ENCODE assay signal across 16 mouse cellular contexts in genomic region chr4:132904071-132904470, GRCm38 (mm10). TPM values are rescaled to one million over a fixed set of nuclear protein-coding genes. Genes with fewer than 3 reads are reported as not detected.
DNase-seq lines count a peak whose midpoint lies in the region; ATAC-seq and TF ChIP-seq lines count a peak whose summit lies in the region.
"Had no signal": no experiment of that assay in that cellular context is flagged by ENCODE, and none has a peak within 500 bp of the region (broad histone marks: within the 10 kb centered on the region; RNA-seq: fewer than 3 reads in every experiment).

No protein-coding gene starts in this region.

- peaks cover 21% of the 10 kb centered on the region for H3K36me3 ChIP-seq in intestine, embryonic 15.5 days
- H3K36me3 ChIP-seq in intestine, embryonic 16.5 days (ENCODE audit: control insufficient read depth, insufficient read depth, low read length) = peaks cover 4% of the 10 kb centered on the region; the same call in 1 of the 2 replicates
- H3K36me3 ChIP-seq in liver, postnatal 0 days (replicated peaks; ENCODE audit: insufficient read depth, low read length) = peaks cover 36% of the 10 kb centered on the region

- no peaks in the 10 kb centered on the region for H3K9me3 ChIP-seq in intestine, embryonic 15.5 days
- no peaks in the 10 kb centered on the region for H3K9me3 ChIP-seq in intestine, embryonic 16.5 days (ENCODE audit: control insufficient read depth, low read length)
- no peaks in the 10 kb centered on the region for H3K9me3 ChIP-seq in liver, postnatal 0 days (ENCODE audit: low read length)
- H3K9me3 ChIP-seq: heart, embryonic 13.5 days; hindbrain, embryonic 10.5 days; liver, embryonic 13.5 days had no signal

- peak overlapping the region; percentile 48; the same call in 1 of the 2 replicates for H3K27ac ChIP-seq in intestine, embryonic 15.5 days
- no peak overlapping the region for H3K27ac ChIP-seq in intestine, embryonic 16.5 days (ENCODE audit: low read length)
- peak overlapping the region; percentile 29; the same call in 1 of the 2 replicates for H3K27ac ChIP-seq in liver, postnatal 0 days (ENCODE audit: low read depth)
- H3K27ac ChIP-seq: hindbrain, embryonic 10.5 days; liver, embryonic 13.5 days had no signal

- TF ChIP-seq EP300 in liver, postnatal 0 days (IDR thresholded peaks at IDR 0.05; ENCODE audit: low read depth) = no peak

- peaks cover 2% of the 10 kb centered on the region; the same call in 1 of the 2 replicates for H3K4me1 ChIP-seq in intestine, embryonic 15.5 days (replicated peaks)
- H3K4me1 ChIP-seq in intestine, embryonic 16.5 days (ENCODE audit: control insufficient read depth, insufficient read depth, low read length) = no peaks in the 10 kb centered on the region
- H3K4me1 ChIP-seq in liver, postnatal 0 days (ENCODE audit: insufficient read depth) = no peaks in the 10 kb centered on the region; the same call in 1 of the 2 replicates
- H3K4me1 ChIP-seq: hindbrain, embryonic 10.5 days had no signal

- no peak overlapping the region for H3K9ac ChIP-seq in intestine, embryonic 15.5 days
- no peak overlapping the region for H3K9ac ChIP-seq in intestine, embryonic 16.5 days (ENCODE audit: low read depth, low read length)
- no peak overlapping the region for H3K9ac ChIP-seq in liver, postnatal 0 days (replicated peaks)
- H3K9ac ChIP-seq: heart, embryonic 13.5 days; liver, embryonic 13.5 days had no signal

- H3K4me3 ChIP-seq in intestine, embryonic 15.5 days (replicated peaks) = no peak overlapping the region
- H3K4me3 ChIP-seq in intestine, embryonic 16.5 days (ENCODE audit: low read length) = no peak overlapping the region
- no peak overlapping the region for H3K4me3 ChIP-seq in liver, postnatal 0 days (ENCODE audit: low read depth, low read length)
- H3K4me3 ChIP-seq: heart, embryonic 13.5 days; hindbrain, embryonic 10.5 days; liver, embryonic 13.5 days had no signal

- no peak overlapping the region for H3K4me2 ChIP-seq in intestine, embryonic 15.5 days (replicated peaks)
- H3K4me2 ChIP-seq in intestine, embryonic 16.5 days (ENCODE audit: low read depth, low read length) = no peak overlapping the region
- no peak overlapping the region for H3K4me2 ChIP-seq in liver, postnatal 0 days (ENCODE audit: low read depth, low read length)
- H3K4me2 ChIP-seq: heart, embryonic 13.5 days; liver, embryonic 13.5 days had no signal

- 89% methylated on average over 2 of the region's 2 CpGs for WGBS in intestine, embryonic 15.5 days
- 88% methylated on average over 2 of the region's 2 CpGs for WGBS in intestine, embryonic 16.5 days
- WGBS in liver, postnatal 0 days (ENCODE audit: insufficient replicate concordance) = 67% methylated on average over 2 of the region's 2 CpGs

- ATAC-seq in intestine, embryonic 15.5 days = no peak
- ATAC-seq in intestine, embryonic 16.5 days = no peak
- no peak for ATAC-seq in liver, postnatal 0 days
- ATAC-seq in common myeloid progenitor, adult 5-6 weeks (replicated peaks; ENCODE audit: low read depth, poor library complexity, severe bottlenecking) = peak; percentile 77
- ATAC-seq: inflammation-experienced regulatory T-cells, adult 6 months had no signal

- TF ChIP-seq CTCF in liver, postnatal 0 days (IDR thresholded peaks at IDR 0.05; ENCODE audit: low read depth) = no peak

- DNase-seq in liver, postnatal 0 days = no peak
- DNase-seq in liver (no peak), 416B (ENCODE audit: low read depth) (peak; percentile 64)
- DNase-seq in cerebellum, adult 11-12 months = no peak
- DNase-seq: cerebellum, postnatal 10 days; gastrocnemius, postnatal 14 days; layer of hippocampus, postnatal 36 days; left cerebral cortex, postnatal 4 days; liver, embryonic 13.5 days; thymus, adult 2 months had no signal

- H3K27me3 ChIP-seq in intestine, embryonic 15.5 days (replicated peaks) = no peaks in the 10 kb centered on the region
- no peaks in the 10 kb centered on the region for H3K27me3 ChIP-seq in intestine, embryonic 16.5 days (replicated peaks; ENCODE audit: control insufficient read depth, insufficient read depth, low read length)
- H3K27me3 ChIP-seq in liver, postnatal 0 days (ENCODE audit: insufficient read depth, low read length) = no peaks in the 10 kb centered on the region
- H3K27me3 ChIP-seq: heart, embryonic 13.5 days; liver, embryonic 13.5 days had no signal

RNA-seq across cellular contexts. Expression of gene Fam76a, which starts 18.3 kb away (rescaled TPM):
- 41.8 and 45.3 TPM in 2 replicates for polyA plus RNA-seq in intestine, embryonic 15.5 days (2015; fragmentation: Nextera tagmentation; extraction: Ambion mirVana)
- polyA plus RNA-seq in intestine, embryonic 16.5 days (2015; fragmentation: Nextera tagmentation; extraction: Ambion mirVana) = 40.5 and 45.6 TPM in 2 replicates
- polyA plus RNA-seq in liver, postnatal 0 days (2015; fragmentation: Nextera tagmentation; extraction: Ambion mirVana) = 21.7 and 22.5 TPM in 2 replicates
- 25.2 and 33.5 TPM in 2 replicates for total RNA-seq in common myeloid progenitor, adult 5-6 weeks (2017)

RNA-seq across cellular contexts. Expression of gene Stx12, which starts 19.8 kb away (rescaled TPM):
- 54.2 and 57.7 TPM in 2 replicates for polyA plus RNA-seq in intestine, embryonic 15.5 days (2015; fragmentation: Nextera tagmentation; extraction: Ambion mirVana)
- polyA plus RNA-seq in intestine, embryonic 16.5 days (2015; fragmentation: Nextera tagmentation; extraction: Ambion mirVana) = 54.3 and 55.0 TPM in 2 replicates
- polyA plus RNA-seq in liver, postnatal 0 days (2015; fragmentation: Nextera tagmentation; extraction: Ambion mirVana) = 14.4 and 17.0 TPM in 2 replicates
- total RNA-seq in common myeloid progenitor, adult 5-6 weeks (2017) = 35.6 and 40.6 TPM in 2 replicates
